Mouse (Mus musculus) layer of hippocampus, adult 11-12 months (tissue): ENCODE data around the gene Nobox.

Source experiments
- DNase-seq: peaks from one replicate; pipeline ENCODE4 v3.0.0; 2022; ENCODE audit warnings: low spot score

Nobox gene

DNA sequence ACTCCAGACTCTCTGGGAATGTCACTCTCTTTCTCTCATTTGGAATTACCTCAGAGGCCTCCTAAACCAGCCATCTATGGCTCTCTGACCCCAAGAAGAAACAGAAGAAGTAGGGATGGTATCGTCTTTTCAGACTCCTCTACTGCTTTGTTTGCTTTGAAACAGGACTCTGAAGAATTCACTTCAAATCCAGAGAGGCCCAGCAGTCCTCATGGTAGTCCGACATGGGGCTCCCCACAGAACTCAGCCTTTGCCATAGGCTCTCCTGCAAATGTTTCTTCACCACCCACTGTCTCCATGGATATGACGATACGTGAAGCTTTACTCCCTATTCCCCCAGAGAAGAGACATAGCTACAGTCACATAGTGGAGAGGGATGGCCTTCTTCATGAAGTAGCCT lies 35.2 kb downstream of the Nobox start:
- DNase-seq, result no peak

DNA sequence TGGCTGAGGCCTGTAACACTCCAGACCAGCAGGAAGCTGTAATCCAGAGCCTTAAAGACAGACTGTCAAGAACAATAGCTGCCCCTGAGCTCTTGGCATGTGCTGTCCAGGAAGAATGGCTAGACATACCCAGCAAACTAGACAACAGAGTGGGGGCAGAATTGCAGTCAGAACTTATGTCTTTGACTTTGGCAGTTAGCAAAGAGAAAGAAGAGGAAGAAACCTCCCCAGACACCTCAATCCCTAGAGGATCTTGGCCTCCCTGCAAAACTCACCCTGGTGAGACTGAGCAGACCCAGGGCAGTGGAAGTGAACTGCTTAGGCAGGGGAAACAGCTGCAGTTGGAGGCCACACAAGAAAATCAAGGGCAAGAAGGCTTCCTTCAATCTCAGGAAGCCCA lies 36.8 kb downstream of the Nobox start:
- no peak for DNase-seq

DNA sequence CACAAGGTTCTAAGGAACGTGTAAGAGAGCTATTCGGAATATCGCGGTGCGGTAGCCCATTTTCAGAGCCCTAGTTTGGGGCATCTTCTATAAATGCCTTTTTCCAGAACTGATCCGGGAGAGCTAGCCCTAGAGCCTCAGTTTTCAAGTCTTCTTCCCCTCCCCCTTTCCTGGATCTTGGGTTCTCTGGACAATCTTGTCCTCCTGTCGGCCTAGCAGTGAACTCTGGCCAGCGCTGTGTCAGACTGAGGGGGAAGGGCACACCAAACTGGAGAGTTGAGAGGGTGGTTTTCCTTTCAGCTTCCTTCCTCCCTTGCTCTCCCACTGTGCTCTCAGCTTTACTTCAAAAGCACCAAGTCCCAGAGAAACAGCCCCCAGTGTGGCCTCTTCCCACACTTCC lies 43.0 kb downstream of the Nobox start:
- no peak for DNase-seq

DNA sequence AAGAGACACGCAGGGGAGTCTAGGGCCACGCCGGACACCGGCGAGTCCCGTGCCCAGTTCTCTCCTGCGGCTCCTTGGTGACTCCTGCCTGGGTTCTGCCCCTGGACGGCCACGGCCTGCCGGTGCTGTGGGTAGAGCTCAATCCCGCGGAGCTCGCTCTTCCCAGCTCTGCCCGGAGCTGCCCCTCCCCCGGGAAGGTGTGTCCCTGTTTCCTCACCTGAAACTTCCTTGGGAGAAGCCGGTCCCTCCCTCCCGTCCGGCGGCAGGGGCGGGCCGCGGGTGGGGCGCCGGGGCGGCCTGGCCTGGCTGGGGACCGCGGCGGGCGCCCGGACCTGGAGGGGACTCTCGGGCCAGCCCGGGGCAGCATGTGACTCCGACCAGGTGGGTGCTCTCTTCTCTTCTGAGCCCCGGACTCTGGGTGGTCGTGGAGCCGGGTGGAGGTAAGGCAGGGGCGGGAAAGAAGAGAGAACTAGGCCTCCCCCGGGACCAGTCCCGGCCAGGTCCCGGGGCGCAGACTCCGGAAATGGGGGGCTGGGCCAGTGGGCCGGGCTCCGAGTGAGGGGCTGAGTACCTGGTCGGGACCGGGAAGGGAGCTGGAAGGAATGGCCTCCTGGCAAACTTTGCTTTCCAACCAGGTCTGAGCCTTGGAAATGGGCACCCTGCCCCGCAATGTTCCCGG lies 43.9 kb downstream of the Nobox start, which contains the start of gene Arhgef5:
Arhgef5 (plus strand) TSS at position 220 of the 679 bp plus-strand sequence.
- no peak for DNase-seq

DNA sequence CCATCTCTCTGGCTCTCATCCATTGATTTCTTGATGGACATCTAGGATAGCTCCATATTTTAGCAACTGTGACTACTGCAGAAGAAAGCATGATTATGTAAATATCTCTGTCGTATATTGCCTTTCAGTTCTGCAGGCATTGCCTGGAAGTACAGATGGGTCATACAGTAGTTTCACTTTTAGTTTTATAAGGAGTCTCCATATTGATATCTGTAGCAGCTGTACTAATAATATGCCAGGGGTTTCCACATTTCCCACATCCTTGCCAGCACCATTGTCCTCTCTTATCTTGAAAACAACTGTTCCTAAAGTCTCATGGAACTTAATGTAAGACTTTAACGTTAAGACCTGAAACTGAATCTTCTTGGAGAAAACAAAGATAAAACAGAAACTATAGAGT lies 48.6 kb downstream of the Nobox start:
- no peak for DNase-seq

DNA sequence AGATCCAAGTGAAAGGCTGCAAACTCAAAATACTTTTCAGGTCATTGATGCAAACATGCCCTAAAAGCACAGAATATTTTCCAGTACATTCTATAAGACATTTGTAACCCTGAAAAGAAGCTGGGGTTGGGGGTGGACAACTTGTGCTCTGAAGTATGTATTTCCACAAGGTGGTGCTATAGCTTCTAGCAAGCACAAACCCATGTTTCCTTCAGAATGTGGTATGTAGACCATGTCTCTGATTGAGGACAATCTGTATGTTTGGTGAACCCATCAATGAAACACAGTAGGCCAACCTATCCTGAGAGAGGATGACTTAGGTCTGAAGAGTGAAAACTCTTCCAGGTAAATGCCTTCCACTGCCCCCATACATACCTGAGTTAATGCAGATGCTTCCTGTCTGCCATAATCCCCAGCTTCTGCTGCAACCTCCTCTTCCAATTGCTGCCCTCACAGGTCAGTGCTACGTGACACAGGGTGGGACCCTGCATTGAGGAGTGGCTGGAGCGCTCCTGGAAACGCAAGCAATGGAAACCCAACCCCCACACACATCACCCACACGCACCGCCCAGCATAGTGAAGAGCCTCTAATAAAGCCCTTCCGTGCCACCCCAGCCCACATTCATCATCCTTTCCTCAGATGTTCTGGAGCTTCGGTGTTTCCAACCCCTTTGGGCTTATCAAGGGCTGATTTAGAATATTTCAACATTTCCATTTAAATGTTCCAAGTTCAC lies 55.0 kb downstream of the Nobox start:
- no peak for DNase-seq
